Mouse (Mus musculus): ENCODE results near the gene Pgs1.

GRCm38 (mm10) chr11:117996066-117996465 lies 10.0 kb downstream of the Pgs1 start:
- TF ChIP-seq CTCF (conservative IDR thresholded peaks at IDR 0.05; ENCODE audit: low read length) (no peak), NANOG (IDR thresholded peaks at IDR 0.05; ENCODE audit: borderline replicate concordance, low read length) (no peak), POU5F1 (IDR thresholded peaks at IDR 0.05; ENCODE audit: borderline replicate concordance, low read length) (peak; percentile 62)

All from E14TG2a.4 (cell line).